Mouse (Mus musculus): ENCODE results near the gene Habp2.
"Not testable (repeated sequence)": the region's sequence is repeated elsewhere in the genome, so short reads cannot be mapped to it uniquely, and the experiment has no call there.

Gene Habp2

GRCm38 (mm10) chr19:56357374-56357708, 70.4 kb downstream of the Habp2 start:
- DNase-seq (ENCODE audit: low spot score in 2 of 2), result not testable (repeated sequence)

GRCm38 (mm10) chr19:56358890-56359289, 72.0 kb downstream of the Habp2 start:
- no peak for DNase-seq (ENCODE audit: low spot score in 2 of 2)

- DNase-seq (ENCODE audit: low spot score in 2 of 2), result no peak
Observed at GRCm38 (mm10) chr19:56363721-56364460, 77.0 kb downstream of the Habp2 start.

- no peak for DNase-seq (ENCODE audit: low spot score in 2 of 2)
Observed at GRCm38 (mm10) chr19:56364563-56364962, 77.6 kb downstream of the Habp2 start.

- DNase-seq (ENCODE audit: low spot score in 2 of 2), result no peak
Observed at GRCm38 (mm10) chr19:56366168-56366567, 79.2 kb downstream of the Habp2 start.

GRCm38 (mm10) chr19:56366625-56367024, 79.7 kb downstream of the Habp2 start:
- no peak for DNase-seq (ENCODE audit: low spot score in 2 of 2)

GRCm38 (mm10) chr19:56367778-56368177, 80.8 kb downstream of the Habp2 start:
- DNase-seq (ENCODE audit: low spot score in 2 of 2), result no peak

- no peak for DNase-seq (ENCODE audit: low spot score in 2 of 2)
Observed at GRCm38 (mm10) chr19:56368912-56369311, 82.0 kb downstream of the Habp2 start.
